Mouse (Mus musculus): Measurements from ENCODE around the gene Caprin1.

The Caprin1 gene

GRCm38 (mm10) chr2:103796211-103796860 lies 1.1 kb downstream of the Caprin1 start:
- DNase-seq = no peak

- peak; percentile 34 for DNase-seq
These were observed 1.6 kb downstream of the Caprin1 start for GRCm38 (mm10) chr2:103795843-103796210.

- no peak for DNase-seq
These were observed 5.4 kb downstream of the Caprin1 start for GRCm38 (mm10) chr2:103792009-103792408.

- no peak for DNase-seq
These were observed 11.7 kb downstream of the Caprin1 start for GRCm38 (mm10) chr2:103785735-103786134.

- no peak for DNase-seq
These were observed 12.8 kb downstream of the Caprin1 start for GRCm38 (mm10) chr2:103784621-103785020.

- no peak for DNase-seq
These were observed 35.0 kb downstream of the Caprin1 start for GRCm38 (mm10) chr2:103762492-103762891.

GRCm38 (mm10) chr2:103761993-103762392 lies 35.5 kb downstream of the Caprin1 start:
- no peak for DNase-seq

- DNase-seq = peak; percentile 98
These were observed 36.3 kb downstream of the Caprin1 start, which contains the start of gene Nat10 for GRCm38 (mm10) chr2:103760906-103761716. Gene Nat10 (minus strand): TSS chr2:103761270.

GRCm38 (mm10) chr2:103760421-103760820 lies 37.0 kb downstream of the Caprin1 start:
- DNase-seq = no peak

GRCm38 (mm10) chr2:103755458-103756085 lies 41.9 kb downstream of the Caprin1 start:
- DNase-seq = no peak

GRCm38 (mm10) chr2:103754614-103755013 lies 42.8 kb downstream of the Caprin1 start:
- DNase-seq = no peak

- no peak for DNase-seq
These were observed 45.7 kb downstream of the Caprin1 start for GRCm38 (mm10) chr2:103751771-103752170.

GRCm38 (mm10) chr2:103749091-103749490 lies 48.4 kb downstream of the Caprin1 start:
- DNase-seq = no peak

GRCm38 (mm10) chr2:103747891-103748290 lies 49.6 kb downstream of the Caprin1 start:
- no peak for DNase-seq

- no peak for DNase-seq
These were observed 50.7 kb downstream of the Caprin1 start for GRCm38 (mm10) chr2:103746761-103747160.

- no peak for DNase-seq
These were observed 51.4 kb downstream of the Caprin1 start for GRCm38 (mm10) chr2:103746096-103746495.

- no peak for DNase-seq
These were observed 52.0 kb downstream of the Caprin1 start for GRCm38 (mm10) chr2:103745481-103745880.

GRCm38 (mm10) chr2:103743988-103744387 lies 53.5 kb downstream of the Caprin1 start:
- peak; percentile 55 for DNase-seq

GRCm38 (mm10) chr2:103743536-103743935 lies 53.9 kb downstream of the Caprin1 start:
- no peak for DNase-seq

GRCm38 (mm10) chr2:103742821-103743220 lies 54.6 kb downstream of the Caprin1 start:
- no peak for DNase-seq

- no peak for DNase-seq
These were observed 66.0 kb downstream of the Caprin1 start for GRCm38 (mm10) chr2:103731423-103731822.

- DNase-seq = no peak
These were observed 66.5 kb downstream of the Caprin1 start for GRCm38 (mm10) chr2:103730999-103731398.

GRCm38 (mm10) chr2:103728027-103728540 lies 69.4 kb downstream of the Caprin1 start:
- no peak for DNase-seq

GRCm38 (mm10) chr2:103724521-103724920 lies 72.9 kb downstream of the Caprin1 start:
- DNase-seq = no peak
